Mouse (Mus musculus) heart, postnatal 25 days (tissue): Measurements from ENCODE around the gene Sgca. TPM values are rescaled to one million over a fixed set of nuclear protein-coding genes. Genes with fewer than 3 reads are reported as not detected.
A peak's percentile ranks its signal among the peaks of the same experiment; 100 is the strongest.

Experiments
- DNase-seq: peaks from one replicate; pipeline ENCODE4 v3.0.0; 2022; ENCODE audit warnings: low spot score
- intact Hi-C: fragments of 180-260 bp; cut with DNase I; formaldehyde crosslinking; loops from one replicate; pipeline ENCODE4 v1.15.1; 2025
- total RNA-seq, 2 experiments: library from RNA; stranded (reverse); gene quantifications; 2 replicates each; pipeline ENCODE4 v1.2.3; 2021

Sgca gene
- total RNA-seq, 2 experiments from 2014 or later, result 142 to 163 TPM

GRCm38 (mm10) chr11:94967419-94967818 lies 8.7 kb downstream of the Sgca start, which contains the start of gene Hils1:
Gene Hils1 (plus strand): TSS chr11:94967593.
- DNase-seq, result no peak
- intact Hi-C loops, result no loop called here

GRCm38 (mm10) chr11:94962534-94963101 lies 13.5 kb downstream of the Sgca start:
- no peak for DNase-seq
- intact Hi-C loops, result no loop called here

GRCm38 (mm10) chr11:94958065-94958858 lies 17.9 kb downstream of the Sgca start:
- intact Hi-C loops, result no loop called here

GRCm38 (mm10) chr11:94957693-94958064 lies 18.4 kb downstream of the Sgca start:
- intact Hi-C loops, result no loop called here
- peak; percentile 58 for DNase-seq

More at GRCm38 (mm10) chr11:94958065-94958858, 17.9 kb downstream of the Sgca start:
- peak; percentile 87 for DNase-seq

GRCm38 (mm10) chr11:94955103-94955502 lies 21.0 kb downstream of the Sgca start:
- intact Hi-C loops, result no loop called here
- no peak for DNase-seq

GRCm38 (mm10) chr11:94952169-94952568 lies 24.0 kb downstream of the Sgca start:
- DNase-seq, result no peak
- intact Hi-C loops, result no loop called here

GRCm38 (mm10) chr11:94945236-94945635 lies 30.9 kb downstream of the Sgca start:
- intact Hi-C loops, result no loop called here
- DNase-seq, result no peak

GRCm38 (mm10) chr11:94944295-94944694 lies 31.8 kb downstream of the Sgca start:
- DNase-seq, result no peak
- intact Hi-C loops, result no loop called here

- no peak for DNase-seq
- intact Hi-C loops, result no loop called here
Observed at GRCm38 (mm10) chr11:94943054-94943453, 33.1 kb downstream of the Sgca start.

GRCm38 (mm10) chr11:94942282-94943023 lies 33.7 kb downstream of the Sgca start:
- DNase-seq, result no peak
- intact Hi-C loops, result no loop called here

- no peak for DNase-seq
- intact Hi-C loops, result no loop called here
Observed at GRCm38 (mm10) chr11:94941776-94942175, 34.4 kb downstream of the Sgca start.

GRCm38 (mm10) chr11:94941121-94941520 lies 35.0 kb downstream of the Sgca start:
- DNase-seq, result no peak
- intact Hi-C loops, result no loop called here

- DNase-seq, result no peak
- intact Hi-C loops, result loop anchor here (1.0 to 10.0 kb wide), 4 partner anchors 31 to 204 kb away; no protein-coding TSS in a partner anchor
Observed at GRCm38 (mm10) chr11:94939280-94939679, 36.8 kb downstream of the Sgca start.

- no peak for DNase-seq
- intact Hi-C loops, result loop anchor here (2.0 to 10.0 kb wide), 3 partner anchors 63 to 203 kb away; no protein-coding TSS in a partner anchor
Observed at GRCm38 (mm10) chr11:94938296-94938695, 37.8 kb downstream of the Sgca start.

- DNase-seq, result no peak
- intact Hi-C loops, result loop anchor here (1.0 to 10.0 kb wide), 4 partner anchors 63 to 203 kb away; no protein-coding TSS in a partner anchor
Observed at GRCm38 (mm10) chr11:94937787-94938186, 38.3 kb downstream of the Sgca start.

- no peak for DNase-seq
- intact Hi-C loops, result loop anchor here (1.0 to 10.0 kb wide), 3 partner anchors 71 to 203 kb away; no protein-coding TSS in a partner anchor
Observed at GRCm38 (mm10) chr11:94937335-94937781, 38.8 kb downstream of the Sgca start.

GRCm38 (mm10) chr11:94936851-94937295 lies 39.3 kb downstream of the Sgca start:
- peak; percentile 79 for DNase-seq
- intact Hi-C loops, result loop anchor here (1.0 to 10.0 kb wide), 3 partner anchors 71 to 202 kb away; no protein-coding TSS in a partner anchor

GRCm38 (mm10) chr11:94936045-94936444 lies 40.1 kb downstream of the Sgca start, which contains the start of gene Col1a1:
Gene Col1a1 (plus strand): TSS chr11:94936224.
- DNase-seq, result peak; percentile 77

GRCm38 (mm10) chr11:94934526-94934925 lies 41.6 kb downstream of the Sgca start:
- no peak for DNase-seq
- intact Hi-C loops, result loop anchor here (10.0 kb wide), 1 partner anchor 200 kb away; no protein-coding TSS in a partner anchor

More at GRCm38 (mm10) chr11:94936045-94936444, 40.1 kb downstream of the Sgca start, which contains the start of gene Col1a1:
- intact Hi-C loops, result loop anchor here (5.0 to 10.0 kb wide), 2 partner anchors 149 to 201 kb away; no protein-coding TSS in a partner anchor

GRCm38 (mm10) chr11:94933584-94933983 lies 42.5 kb downstream of the Sgca start:
- intact Hi-C loops, result loop anchor here (10.0 kb wide), 1 partner anchor 199 kb away; no protein-coding TSS in a partner anchor
- DNase-seq, result no peak
